Mouse (Mus musculus) bone marrow macrophage, adult 2 months (primary cell): ENCODE results near the gene Adam12. TPM values are rescaled to one million over a fixed set of nuclear protein-coding genes. Genes with fewer than 3 reads are reported as not detected.

Source experiments
- H3K27ac ChIP-seq: 2 replicates; pipeline ENCODE4 v1.5.1; 2012; ENCODE audit warnings: low read depth, low read length; ENCODE audit not compliant: insufficient read depth
- H3K4me1 ChIP-seq: 2 replicates; pipeline ENCODE4 v1.6.1; 2012; ENCODE audit warnings: low read length; ENCODE audit not compliant: control insufficient read depth, insufficient read depth
- H3K4me3 ChIP-seq: 2 replicates; pipeline ENCODE4 v1.5.1; 2012; ENCODE audit warnings: mild to moderate bottlenecking, low read length, moderate library complexity; ENCODE audit not compliant: insufficient read depth
- CTCF ChIP-seq: IDR thresholded peaks from 2 replicates; pipeline ENCODE4 v1.5.1; 2012; ENCODE audit warnings: low read depth, mild to moderate bottlenecking, low read length, moderate library complexity
- POLR2A ChIP-seq: IDR thresholded peaks from 2 replicates; pipeline ENCODE4 v1.6.1; 2012; ENCODE audit warnings: mild to moderate bottlenecking, low read depth, low read length, borderline replicate concordance
- polyA plus RNA-seq: library from polyadenylated mRNA; stranded (reverse); fragments of >200 nt; gene quantifications from 2 replicates; pipeline ENCODE4 v1.2.4, GENCODE M21; 2012; ENCODE audit not compliant: missing spikeins, insufficient read depth, insufficient read length

Adam12 gene
- polyA plus RNA-seq, 1 experiment = not detected

- no peaks in the 10 kb centered on the region for H3K4me1 ChIP-seq
- H3K27ac ChIP-seq = no peak overlapping the region
- no peak for TF ChIP-seq CTCF
- TF ChIP-seq POLR2A = no peak
- no peak overlapping the region for H3K4me3 ChIP-seq
These were observed 5.7 kb downstream of the Adam12 start for GRCm38 (mm10) chr7:134226231-134226630.

- Histone ChIP-seq H3K4me3 (no peak overlapping the region), H3K27ac (no peak overlapping the region), H3K4me1 (no peaks in the 10 kb centered on the region)
- no peak for TF ChIP-seq CTCF
- TF ChIP-seq POLR2A = no peak
These were observed 7.0 kb downstream of the Adam12 start for GRCm38 (mm10) chr7:134224741-134225612.

- H3K27ac ChIP-seq = no peak overlapping the region
- TF ChIP-seq CTCF (no peak), POLR2A (no peak)
- no peaks in the 10 kb centered on the region for H3K4me1 ChIP-seq
- no peak overlapping the region for H3K4me3 ChIP-seq
These were observed 7.6 kb downstream of the Adam12 start for GRCm38 (mm10) chr7:134224421-134224740.

- Histone ChIP-seq H3K4me3 (no peak overlapping the region), H3K4me1 (no peaks in the 10 kb centered on the region), H3K27ac (no peak overlapping the region)
- TF ChIP-seq POLR2A (no peak), CTCF (peak; percentile 71)
These were observed 8.3 kb downstream of the Adam12 start for GRCm38 (mm10) chr7:134223444-134224161.

GRCm38 (mm10) chr7:134207956-134208355, 24.0 kb downstream of the Adam12 start:
- TF ChIP-seq POLR2A = no peak
- no peak for TF ChIP-seq CTCF
- Histone ChIP-seq H3K4me1 (no peaks in the 10 kb centered on the region), H3K4me3 (no peak overlapping the region), H3K27ac (no peak overlapping the region)

GRCm38 (mm10) chr7:134193089-134193488, 38.9 kb downstream of the Adam12 start:
- TF ChIP-seq POLR2A (no peak), CTCF (no peak)
- Histone ChIP-seq H3K4me3 (no peak overlapping the region), H3K4me1 (no peaks in the 10 kb centered on the region), H3K27ac (no peak overlapping the region)

GRCm38 (mm10) chr7:134190101-134190500, 41.8 kb downstream of the Adam12 start:
- no peak for TF ChIP-seq POLR2A
- no peak for TF ChIP-seq CTCF
- no peak overlapping the region for H3K4me3 ChIP-seq
- H3K4me1 ChIP-seq = no peaks in the 10 kb centered on the region
- H3K27ac ChIP-seq = no peak overlapping the region

- H3K27ac ChIP-seq = no peak overlapping the region
These were observed 43.4 kb downstream of the Adam12 start for GRCm38 (mm10) chr7:134188565-134188964.

GRCm38 (mm10) chr7:134187946-134188345, 44.0 kb downstream of the Adam12 start:
- Histone ChIP-seq H3K4me3 (no peak overlapping the region), H3K27ac (no peak overlapping the region), H3K4me1 (no peaks in the 10 kb centered on the region)
- TF ChIP-seq CTCF (no peak), POLR2A (no peak)

More at GRCm38 (mm10) chr7:134188565-134188964, 43.4 kb downstream of the Adam12 start:
- TF ChIP-seq POLR2A (no peak), CTCF (no peak)
- no peaks in the 10 kb centered on the region for H3K4me1 ChIP-seq
- H3K4me3 ChIP-seq = no peak overlapping the region

- TF ChIP-seq CTCF = no peak
- no peak for TF ChIP-seq POLR2A
- H3K4me1 ChIP-seq = no peaks in the 10 kb centered on the region
- H3K4me3 ChIP-seq = no peak overlapping the region
- no peak overlapping the region for H3K27ac ChIP-seq
These were observed 45.4 kb downstream of the Adam12 start for GRCm38 (mm10) chr7:134186497-134186896.
